Mouse (Mus musculus) MEL (cell line): ENCODE data around the gene Olfml3. TPM values are rescaled to one million over a fixed set of nuclear protein-coding genes. Genes with fewer than 3 reads are reported as not detected.

Experiments used
- DNase-seq: peaks from one replicate; pipeline ENCODE4 v3.0.0; 2011; ENCODE audit warnings: low read depth, low spot score
- H3K27ac ChIP-seq: 2 replicates; pipeline ENCODE4 v1.5.1; 2012; ENCODE audit warnings: low read depth, mild to moderate bottlenecking, control low read depth, low read length, moderate library complexity; ENCODE audit not compliant: control insufficient read depth
- H3K27me3 ChIP-seq, 2 experiments: fragments of 150-350 bp in 1 of 2; sonication (generic) in 1 of 2; 2 replicates each; pipeline ENCODE4 v1.6.1; 2012; ENCODE audit warnings: low read length in 2 of 2, mild to moderate bottlenecking in 2 of 2, improper control_type of control experiment in 1 of 2, moderate library complexity in 1 of 2; ENCODE audit not compliant: insufficient read depth in 2 of 2, control insufficient read depth in 1 of 2
- H3K36me3 ChIP-seq, 2 experiments: 2 replicates each; pipeline ENCODE4 v1.6.1; 2012 to 2014; ENCODE audit warnings: low read length in 2 of 2, improper control_type of control experiment in 1 of 2, inconsistent platforms in 1 of 2, mild to moderate bottlenecking in 1 of 2; ENCODE audit not compliant: insufficient read depth in 2 of 2, control insufficient read depth in 1 of 2
- H3K4me1 ChIP-seq, 2 experiments: fragments of 150-350 bp in 1 of 2; sonication (generic) in 1 of 2; 2 replicates each; pipeline ENCODE4 v1.6.1; 2012; ENCODE audit warnings: low read length in 2 of 2, improper control_type of control experiment in 1 of 2, mild to moderate bottlenecking in 1 of 2; ENCODE audit not compliant: insufficient read depth in 2 of 2, control insufficient read depth in 1 of 2
- H3K4me3 ChIP-seq, 2 experiments: fragments of 150-350 bp in 1 of 2; sonication (generic) in 1 of 2; 2 replicates each; pipeline ENCODE4 v1.5.1; 2012; ENCODE audit warnings: low read depth in 2 of 2, low read length in 2 of 2, mild to moderate bottlenecking in 2 of 2, moderate library complexity in 2 of 2, control low read depth in 1 of 2, improper control_type of control experiment in 1 of 2; ENCODE audit not compliant: control insufficient read depth in 1 of 2, insufficient read depth in 1 of 2
- H3K79me2 ChIP-seq: 2 replicates; pipeline ENCODE4 v1.6.1; 2012; ENCODE audit warnings: mild to moderate bottlenecking, low read length, moderate library complexity; ENCODE audit not compliant: control insufficient read depth, poor library complexity, insufficient read depth
- H3K9ac ChIP-seq: 2 replicates; pipeline ENCODE4 v1.6.1; 2012; ENCODE audit warnings: low read depth, mild to moderate bottlenecking, control low read depth, low read length, moderate library complexity; ENCODE audit not compliant: control insufficient read depth, poor library complexity, severe bottlenecking
- H3K9me3 ChIP-seq: fragments of 150-350 bp; sonication (generic); replicated peaks from 2 replicates; pipeline ENCODE4 v1.6.1; 2012; ENCODE audit warnings: mild to moderate bottlenecking, low read length, improper control_type of control experiment, moderate library complexity; ENCODE audit not compliant: insufficient read depth
- BHLHE40 ChIP-seq: IDR thresholded peaks from 2 replicates; pipeline ENCODE4 v1.6.1; 2012; ENCODE audit warnings: low read depth, mild to moderate bottlenecking, inconsistent platforms, low read length, improper control_type of control experiment, borderline replicate concordance
- CHD1 ChIP-seq: IDR thresholded peaks from 2 replicates; pipeline ENCODE4 v1.6.1; 2012; ENCODE audit warnings: low read depth, mild to moderate bottlenecking, inconsistent platforms, low read length, improper control_type of control experiment
- CTCF ChIP-seq, 3 experiments: IDR thresholded peaks in 2 of 3; conservative IDR thresholded peaks in 1 of 3; 2 replicates each; pipeline ENCODE4 v1.5.1; 2011 to 2012; ENCODE audit warnings: low read length in 3 of 3, low read depth in 2 of 3, mild to moderate bottlenecking in 2 of 3, improper control_type of control experiment in 1 of 3, inconsistent platforms in 1 of 3, mixed read lengths in 1 of 3, moderate library complexity in 1 of 3; ENCODE audit not compliant: control insufficient read depth in 1 of 3, insufficient read depth in 1 of 3, poor library complexity in 1 of 3, severe bottlenecking in 1 of 3
- E2F4 ChIP-seq: IDR thresholded peaks from 2 replicates; pipeline ENCODE4 v1.6.1; 2011; ENCODE audit warnings: low read depth, low read length, improper control_type of control experiment, borderline replicate concordance
- ELF1 ChIP-seq: IDR thresholded peaks from 2 replicates; pipeline ENCODE4 v1.6.1; 2014; ENCODE audit warnings: low read depth, mild to moderate bottlenecking, inconsistent platforms, low read length, improper control_type of control experiment, moderate library complexity
- GABPA ChIP-seq: IDR thresholded peaks from 2 replicates; pipeline ENCODE4 v1.6.1; 2012; ENCODE audit warnings: low read depth, mild to moderate bottlenecking, inconsistent platforms, low read length, improper control_type of control experiment, moderate library complexity
- HCFC1 ChIP-seq: IDR thresholded peaks from 2 replicates; pipeline ENCODE4 v1.6.1; 2012; ENCODE audit warnings: low read depth, mild to moderate bottlenecking, inconsistent platforms, low read length, improper control_type of control experiment, moderate library complexity
- KAT2A ChIP-seq: conservative IDR thresholded peaks from 2 replicates; pipeline ENCODE4 v1.6.1; 2012; ENCODE audit warnings: low read depth, low read length, improper control_type of control experiment, inconsistent platforms
- MAZ ChIP-seq: IDR thresholded peaks from 2 replicates; pipeline ENCODE4 v1.6.1; 2012; ENCODE audit warnings: low read depth, mild to moderate bottlenecking, inconsistent platforms, low read length, improper control_type of control experiment
- MXI1 ChIP-seq: IDR thresholded peaks from 2 replicates; pipeline ENCODE4 v1.6.1; 2011; ENCODE audit warnings: mild to moderate bottlenecking, low read depth, low read length, improper control_type of control experiment
- NELFE ChIP-seq: IDR thresholded peaks from 2 replicates; pipeline ENCODE4 v1.6.1; 2011; ENCODE audit warnings: low read depth, low read length, improper control_type of control experiment
- NRF1 ChIP-seq: IDR thresholded peaks from 2 replicates; pipeline ENCODE4 v1.6.1; 2014; ENCODE audit warnings: low read depth, mild to moderate bottlenecking, inconsistent platforms, low read length, improper control_type of control experiment, moderate library complexity; ENCODE audit not compliant: poor library complexity, insufficient read depth, severe bottlenecking
- POLR2AphosphoS2 ChIP-seq: IDR thresholded peaks from 2 replicates; pipeline ENCODE4 v1.6.1; 2011; ENCODE audit warnings: low read length, improper control_type of control experiment
- RAD21 ChIP-seq: IDR thresholded peaks from 2 replicates; pipeline ENCODE4 v1.6.1; 2011; ENCODE audit warnings: mild to moderate bottlenecking, low read depth, low read length, improper control_type of control experiment
- RCOR1 ChIP-seq: IDR thresholded peaks from 2 replicates; pipeline ENCODE4 v1.6.1; 2012; ENCODE audit warnings: low read depth, mild to moderate bottlenecking, inconsistent platforms, low read length, improper control_type of control experiment
- SIN3A ChIP-seq: IDR thresholded peaks from 2 replicates; pipeline ENCODE4 v1.6.1; 2012; ENCODE audit warnings: low read length, improper control_type of control experiment, inconsistent platforms
- TAL1 ChIP-seq: IDR thresholded peaks from 2 replicates; pipeline ENCODE4 v1.6.1; 2012; ENCODE audit warnings: mild to moderate bottlenecking, inconsistent platforms, low read length, moderate library complexity, mixed read lengths
- TCF12 ChIP-seq: IDR thresholded peaks from 2 replicates; pipeline ENCODE4 v1.6.1; 2014; ENCODE audit warnings: low read depth, mild to moderate bottlenecking, inconsistent platforms, low read length, improper control_type of control experiment, moderate library complexity
- USF1 ChIP-seq: IDR thresholded peaks from 2 replicates; pipeline ENCODE4 v1.6.1; 2014; ENCODE audit warnings: low read depth, mild to moderate bottlenecking, inconsistent platforms, low read length, improper control_type of control experiment, moderate library complexity
- USF2 ChIP-seq, 2 experiments: IDR thresholded peaks; 2 replicates each; pipeline ENCODE4 v1.6.1; 2011 to 2012; ENCODE audit warnings: improper control_type of control experiment in 2 of 2, low read length in 2 of 2, borderline replicate concordance in 1 of 2, inconsistent platforms in 1 of 2, low read depth in 1 of 2, mild to moderate bottlenecking in 1 of 2; ENCODE audit not compliant: insufficient read depth in 1 of 2
- ZC3H11A ChIP-seq: IDR thresholded peaks from 2 replicates; pipeline ENCODE4 v1.6.1; 2012; ENCODE audit warnings: low read depth, mild to moderate bottlenecking, inconsistent platforms, low read length, improper control_type of control experiment
- ZKSCAN1 ChIP-seq: IDR thresholded peaks from 2 replicates; pipeline ENCODE4 v1.6.1; 2012; ENCODE audit warnings: low read depth, mild to moderate bottlenecking, inconsistent platforms, low read length, improper control_type of control experiment, moderate library complexity
- ZMIZ1 ChIP-seq: IDR thresholded peaks from 2 replicates; pipeline ENCODE4 v1.6.1; 2012; ENCODE audit warnings: low read depth, mild to moderate bottlenecking, inconsistent platforms, low read length, improper control_type of control experiment, moderate library complexity
- ZNF384 ChIP-seq: IDR thresholded peaks from 2 replicates; pipeline ENCODE4 v1.6.1; 2012; ENCODE audit warnings: low read depth, mild to moderate bottlenecking, inconsistent platforms, low read length, improper control_type of control experiment
- polyA plus RNA-seq, 2 experiments: library from polyadenylated mRNA; stranded (reverse) in 1 of 2; unstranded in 1 of 2; fragments of >175 nt in 1 of 2; fragments of >200 nt in 1 of 2; gene quantifications; 2 replicates each; pipeline versions ENCODE4 v1.2.1 to v1.2.4; 2012; ENCODE audit warnings: low replicate concordance in 2 of 2, low read depth in 1 of 2; ENCODE audit not compliant: insufficient read length in 2 of 2, insufficient read depth in 1 of 2, missing spikeins in 1 of 2
- total RNA-seq: library from RNA; depleted of rRNA; stranded (reverse); fragments of 300-350 nt; gene quantifications from 2 replicates; pipeline ENCODE4 v1.2.3, GENCODE M21; 2012

Olfml3 gene
- total and polyA plus RNA-seq, 3 experiments = 0.08 to 0.18 TPM; not detected in 1

DNA sequence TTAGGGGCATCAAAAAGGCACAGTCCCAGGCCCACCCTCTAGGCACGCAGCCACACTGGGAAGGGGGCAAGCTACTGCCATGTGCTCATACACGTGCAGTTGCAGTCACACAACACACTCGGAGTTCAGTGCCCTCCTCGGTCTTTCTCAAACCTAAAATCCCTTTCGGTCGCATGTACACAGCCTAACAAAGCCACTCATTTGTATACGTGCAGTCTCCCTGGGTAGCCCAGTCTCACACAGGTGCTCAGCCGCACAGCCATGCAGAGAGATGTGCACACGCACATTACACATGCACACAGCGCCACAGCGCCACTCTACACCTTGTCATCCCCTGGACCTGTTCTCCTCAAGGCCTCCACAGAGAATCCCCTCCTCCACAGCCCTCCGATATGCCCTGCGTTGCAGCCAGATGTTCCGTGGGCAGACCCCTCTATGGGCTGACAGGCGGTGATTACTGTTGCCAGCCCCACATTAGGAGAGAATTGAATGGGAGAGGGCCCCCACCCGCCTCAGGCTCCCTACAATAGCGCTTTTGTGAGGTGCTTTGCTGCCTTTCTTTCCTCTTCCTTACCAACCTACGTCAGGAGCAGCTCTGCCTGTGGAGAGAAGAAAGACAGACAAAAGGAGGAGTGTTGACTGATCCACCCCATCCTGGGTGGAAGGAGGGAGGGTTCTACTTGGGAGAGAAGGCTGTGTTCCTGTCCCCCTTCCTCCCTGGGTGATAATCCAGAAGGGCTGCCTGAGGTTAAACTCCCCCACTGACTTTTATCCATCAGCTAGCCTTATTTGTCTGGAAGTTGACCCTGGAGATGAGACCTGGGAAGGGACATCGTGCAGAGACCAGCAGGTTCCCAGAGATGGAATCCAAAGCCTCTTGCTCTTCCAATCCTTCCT lies 3.8 kb downstream of the Olfml3 start:
- H3K4me3 ChIP-seq = no peak overlapping the region
- no peak overlapping the region for H3K9ac ChIP-seq
- H3K36me3 ChIP-seq = no peaks in the 10 kb centered on the region
- no peaks in the 10 kb centered on the region for H3K9me3 ChIP-seq
- no peaks in the 10 kb centered on the region for H3K79me2 ChIP-seq
- H3K27ac ChIP-seq = no peak overlapping the region
- no peaks in the 10 kb centered on the region; a peak in 2 of 4 replicates for H3K27me3 ChIP-seq
- H3K4me1 ChIP-seq = no peaks in the 10 kb centered on the region
- TF ChIP-seq ZC3H11A (no peak), NELFE (no peak), SIN3A (no peak), POLR2AphosphoS2 (no peak), GABPA (no peak), ZMIZ1 (no peak), KAT2A (no peak), ZKSCAN1 (no peak), MAZ (no peak), NRF1 (no peak)
- no peak for DNase-seq

DNA sequence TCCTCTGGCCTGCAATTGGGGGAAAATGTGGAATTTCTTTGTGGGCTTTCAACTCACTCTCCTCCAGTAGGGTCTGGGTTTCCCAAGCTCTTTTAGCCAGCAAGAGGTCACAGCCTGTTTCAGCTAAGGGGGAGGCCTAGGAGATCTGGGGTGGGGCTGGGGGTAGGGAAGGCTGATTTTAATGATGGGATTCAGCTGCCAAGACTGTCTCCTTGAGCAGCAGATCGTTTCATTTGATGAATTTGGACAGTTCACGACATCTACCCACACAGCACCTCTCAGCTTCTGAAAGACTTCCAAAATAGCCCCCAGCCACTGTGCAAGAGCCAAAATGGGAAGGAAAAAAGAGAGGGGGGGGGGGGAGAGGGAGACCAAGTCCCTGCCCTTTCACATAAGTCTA lies 4.6 kb downstream of the Olfml3 start:
- H3K4me1 ChIP-seq = no peaks in the 10 kb centered on the region
- no peak for DNase-seq
- H3K4me3 ChIP-seq = no peak overlapping the region
- H3K79me2 ChIP-seq = no peaks in the 10 kb centered on the region
- no peaks in the 10 kb centered on the region; a peak in 2 of 4 replicates for H3K27me3 ChIP-seq
- H3K9me3 ChIP-seq = no peaks in the 10 kb centered on the region
- no peak overlapping the region for H3K9ac ChIP-seq
- no peaks in the 10 kb centered on the region for H3K36me3 ChIP-seq
- H3K27ac ChIP-seq = no peak overlapping the region
- TF ChIP-seq ZNF384 (no peak), HCFC1 (no peak), USF1 (no peak), GABPA (no peak), E2F4 (no peak), CTCF (IDR thresholded peaks at IDR 0.05 in 2 of 3, conservative IDR thresholded peaks at IDR 0.05 in 1 of 3; ENCODE audit: control insufficient read depth in 1 of 3, insufficient read depth in 1 of 3, low read depth in 2 of 3, low read length in 3 of 3, poor library complexity in 1 of 3, severe bottlenecking in 1 of 3) (no peak), TAL1 (no peak), NELFE (no peak), RAD21 (no peak), MXI1 (no peak), USF2 (IDR thresholded peaks at IDR 0.05; ENCODE audit: borderline replicate concordance in 1 of 2, insufficient read depth in 1 of 2, low read depth in 1 of 2, low read length in 2 of 2) (no peak), CHD1 (no peak), KAT2A (no peak), ZC3H11A (no peak), SIN3A (no peak), RCOR1 (no peak), BHLHE40 (no peak), TCF12 (no peak), ELF1 (no peak)
